Mouse (Mus musculus): ENCODE data around the gene Cyld. TPM values are rescaled to one million over a fixed set of nuclear protein-coding genes. Genes with fewer than 3 reads are reported as not detected.

Gene Cyld
- polyA plus RNA-seq, 2 experiments, result 8.6 to 12.2 TPM

GRCm38 (mm10) chr8:88677071-88677470, 19.8 kb upstream of the Cyld start:
- DNase-seq (ENCODE audit: low spot score), result no peak
- no peak overlapping the region for H3K9ac ChIP-seq (ENCODE audit: low read depth, low read length, severe bottlenecking)
- H3K4me2 ChIP-seq (replicated peaks; ENCODE audit: low read depth, low read length, severe bottlenecking), result no peak overlapping the region
- no peak for TF ChIP-seq POLR2A (IDR thresholded peaks at IDR 0.05; ENCODE audit: borderline replicate concordance, extremely low read depth, insufficient read depth, insufficient read length)
- no peak for ATAC-seq (ENCODE audit: low FRiP score, low read depth)
- no peaks in the 10 kb centered on the region for H3K36me3 ChIP-seq (ENCODE audit: control insufficient read depth, insufficient read depth, low read length)
- no peak overlapping the region for H3K27ac ChIP-seq (replicated peaks; ENCODE audit: low read depth, low read length)
- 68% methylated on average over 8 of the region's 8 CpGs for WGBS
- no peaks in the 10 kb centered on the region for H3K9me3 ChIP-seq (ENCODE audit: control insufficient read depth, low read length)
- H3K27me3 ChIP-seq (ENCODE audit: control insufficient read depth, insufficient read depth, low read length), result no peaks in the 10 kb centered on the region
- no peak overlapping the region for H3K4me3 ChIP-seq (replicated peaks; ENCODE audit: low read length)
- H3K4me1 ChIP-seq (ENCODE audit: control insufficient read depth, insufficient read depth, low read length), result no peaks in the 10 kb centered on the region

GRCm38 (mm10) chr8:88680566-88680965, 16.3 kb upstream of the Cyld start:
- H3K4me1 ChIP-seq (ENCODE audit: control insufficient read depth, insufficient read depth, low read length), result no peaks in the 10 kb centered on the region
- H3K27me3 ChIP-seq (ENCODE audit: control insufficient read depth, insufficient read depth, low read length), result no peaks in the 10 kb centered on the region
- 94% methylated on average over 2 of the region's 2 CpGs for WGBS
- no peak for TF ChIP-seq POLR2A (IDR thresholded peaks at IDR 0.05; ENCODE audit: borderline replicate concordance, extremely low read depth, insufficient read depth, insufficient read length)
- no peaks in the 10 kb centered on the region for H3K36me3 ChIP-seq (ENCODE audit: control insufficient read depth, insufficient read depth, low read length)
- no peak overlapping the region for H3K27ac ChIP-seq (replicated peaks; ENCODE audit: low read depth, low read length)
- H3K9ac ChIP-seq (ENCODE audit: low read depth, low read length, severe bottlenecking), result no peak overlapping the region
- no peaks in the 10 kb centered on the region for H3K9me3 ChIP-seq (ENCODE audit: control insufficient read depth, low read length)
- no peak overlapping the region for H3K4me2 ChIP-seq (replicated peaks; ENCODE audit: low read depth, low read length, severe bottlenecking)
- no peak overlapping the region for H3K4me3 ChIP-seq (replicated peaks; ENCODE audit: low read length)
- ATAC-seq (ENCODE audit: low FRiP score, low read depth) (no peak), DNase-seq (ENCODE audit: low spot score) (no peak)

DNA sequence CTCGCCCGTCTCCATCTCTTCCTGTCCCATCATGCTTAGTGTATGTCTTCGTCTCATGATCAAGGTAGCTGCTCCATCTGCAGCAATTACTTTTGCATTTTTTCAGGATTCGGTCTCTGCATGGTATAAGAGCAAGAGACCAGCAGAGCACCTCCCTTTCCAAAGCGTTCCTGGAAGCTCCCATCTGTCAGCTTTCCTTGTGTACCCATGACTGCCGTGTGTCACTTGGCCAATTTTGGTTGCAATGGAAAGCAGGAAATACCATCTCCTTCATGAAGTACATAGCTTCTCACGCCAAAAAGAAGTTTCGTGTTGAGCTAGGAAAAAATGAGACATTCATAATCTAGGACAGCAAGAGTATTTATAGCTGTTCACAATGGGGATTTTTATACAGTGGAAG, 15.8 kb upstream of the Cyld start:
- no peak for TF ChIP-seq POLR2A (IDR thresholded peaks at IDR 0.05; ENCODE audit: borderline replicate concordance, extremely low read depth, insufficient read depth, insufficient read length)

DNA sequence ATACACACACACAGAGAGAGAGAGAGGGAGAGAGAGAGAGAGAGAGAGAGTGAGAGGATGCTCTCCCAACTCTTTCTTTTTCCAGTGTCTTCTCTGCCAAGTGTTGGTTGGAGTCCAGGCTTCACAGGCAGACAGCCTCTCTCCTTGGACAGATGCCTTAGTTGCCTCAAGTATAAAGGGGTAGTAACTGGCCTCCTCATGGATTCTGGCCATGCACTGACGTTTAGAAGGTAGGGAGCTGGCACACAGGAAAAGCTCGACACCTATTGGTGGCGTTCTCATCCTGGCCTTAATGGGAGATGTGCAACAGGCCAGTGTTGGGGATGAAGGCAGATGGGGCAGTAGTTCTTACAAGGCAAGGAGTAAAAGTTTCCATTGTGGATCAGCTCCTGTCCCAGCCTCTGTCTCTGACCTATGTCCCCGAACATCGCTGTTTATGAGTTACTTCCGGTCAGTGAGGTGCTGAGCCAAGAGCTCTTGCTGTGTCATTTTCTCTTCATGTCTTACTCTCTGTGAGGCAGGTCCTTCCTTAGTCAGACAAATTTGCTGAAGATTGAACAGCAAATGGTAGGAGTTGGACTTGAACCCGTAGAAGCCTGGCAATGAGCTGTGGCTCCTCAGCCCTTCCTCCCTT, 13.1 kb upstream of the Cyld start:
- H3K36me3 ChIP-seq (ENCODE audit: control insufficient read depth, insufficient read depth, low read length), result no peaks in the 10 kb centered on the region
- H3K4me2 ChIP-seq (replicated peaks; ENCODE audit: low read depth, low read length, severe bottlenecking), result no peak overlapping the region
- H3K9me3 ChIP-seq (ENCODE audit: control insufficient read depth, low read length), result no peaks in the 10 kb centered on the region
- no peaks in the 10 kb centered on the region for H3K27me3 ChIP-seq (ENCODE audit: control insufficient read depth, insufficient read depth, low read length)
- peaks cover 8% of the 10 kb centered on the region; the same call in 1 of the 2 replicates for H3K4me1 ChIP-seq (ENCODE audit: control insufficient read depth, insufficient read depth, low read length)
- no peak for TF ChIP-seq POLR2A (IDR thresholded peaks at IDR 0.05; ENCODE audit: borderline replicate concordance, extremely low read depth, insufficient read depth, insufficient read length)
- no peak overlapping the region for H3K9ac ChIP-seq (ENCODE audit: low read depth, low read length, severe bottlenecking)
- no peak overlapping the region for H3K4me3 ChIP-seq (replicated peaks; ENCODE audit: low read length)
- no peak overlapping the region for H3K27ac ChIP-seq (replicated peaks; ENCODE audit: low read depth, low read length)
- WGBS, result 83% methylated on average over 7 of the region's 7 CpGs
- DNase-seq (ENCODE audit: low spot score) (no peak), ATAC-seq (ENCODE audit: low FRiP score, low read depth) (no peak)

More for the DNA sequence above, 15.8 kb upstream of the Cyld start:
- no peak overlapping the region for H3K9ac ChIP-seq (ENCODE audit: low read depth, low read length, severe bottlenecking)
- H3K27me3 ChIP-seq (ENCODE audit: control insufficient read depth, insufficient read depth, low read length), result no peaks in the 10 kb centered on the region
- no peak overlapping the region for H3K4me2 ChIP-seq (replicated peaks; ENCODE audit: low read depth, low read length, severe bottlenecking)
- H3K36me3 ChIP-seq (ENCODE audit: control insufficient read depth, insufficient read depth, low read length), result no peaks in the 10 kb centered on the region
- H3K27ac ChIP-seq (replicated peaks; ENCODE audit: low read depth, low read length), result no peak overlapping the region
- ATAC-seq (ENCODE audit: low FRiP score, low read depth) (no peak), DNase-seq (ENCODE audit: low spot score) (no peak)
- no peaks in the 10 kb centered on the region for H3K9me3 ChIP-seq (ENCODE audit: control insufficient read depth, low read length)
- H3K4me3 ChIP-seq (replicated peaks; ENCODE audit: low read length), result no peak overlapping the region
- peaks cover 3% of the 10 kb centered on the region; the same call in 1 of the 2 replicates for H3K4me1 ChIP-seq (ENCODE audit: control insufficient read depth, insufficient read depth, low read length)
- 82% methylated on average over 8 of the region's 8 CpGs for WGBS

GRCm38 (mm10) chr8:88686226-88686905, 10.5 kb upstream of the Cyld start:
- Histone ChIP-seq H3K36me3 (ENCODE audit: control insufficient read depth, insufficient read depth, low read length) (no peaks in the 10 kb centered on the region), H3K4me1 (ENCODE audit: control insufficient read depth, insufficient read depth, low read length) (peaks cover 8% of the 10 kb centered on the region; the same call in 1 of the 2 replicates), H3K27me3 (ENCODE audit: control insufficient read depth, insufficient read depth, low read length) (no peaks in the 10 kb centered on the region), H3K9me3 (ENCODE audit: control insufficient read depth, low read length) (no peaks in the 10 kb centered on the region), H3K9ac (ENCODE audit: low read depth, low read length, severe bottlenecking) (no peak overlapping the region), H3K27ac (replicated peaks; ENCODE audit: low read depth, low read length) (no peak overlapping the region), H3K4me3 (replicated peaks; ENCODE audit: low read length) (no peak overlapping the region), H3K4me2 (replicated peaks; ENCODE audit: low read depth, low read length, severe bottlenecking) (no peak overlapping the region)
- no peak for TF ChIP-seq POLR2A (IDR thresholded peaks at IDR 0.05; ENCODE audit: borderline replicate concordance, extremely low read depth, insufficient read depth, insufficient read length)
- no peak for ATAC-seq (ENCODE audit: low FRiP score, low read depth)
- WGBS, result 49% methylated on average over 9 of the region's 9 CpGs
- DNase-seq (ENCODE audit: low spot score), result no peak
